In genomic region chr5:100597886-100598485, GRCm38 (mm10) we compare ENCODE assay signal across 13 mouse cellular contexts. TPM values are rescaled to one million over a fixed set of nuclear protein-coding genes. Genes with fewer than 3 reads are reported as not detected.
DNase-seq lines count a peak whose midpoint lies in the region; ATAC-seq and TF ChIP-seq lines count a peak whose summit lies in the region.
"Had no signal": no experiment of that assay in that cellular context is flagged by ENCODE, and none has a peak within 500 bp of the region (broad histone marks: within the 10 kb centered on the region; RNA-seq: fewer than 3 reads in every experiment).

No protein-coding gene starts in this region.

- no peaks in the 10 kb centered on the region for H3K4me1 ChIP-seq in kidney, embryonic 15.5 days
- H3K4me1 ChIP-seq in CH12.LX (ENCODE audit: control insufficient read depth in 1 of 2, insufficient read depth in 2 of 2) = peaks cover 16 to 56% of the 10 kb centered on the region in 2 experiments
- peaks cover 19% of the 10 kb centered on the region for H3K4me1 ChIP-seq in spleen, adult 2 months (ENCODE audit: control insufficient read depth, insufficient read depth, insufficient read length)
- H3K4me1 ChIP-seq in kidney, adult 2 months (ENCODE audit: control insufficient read depth, insufficient read depth, low read length) = no peaks in the 10 kb centered on the region
- H3K4me1 ChIP-seq: limb, embryonic 10.5 days had no signal

- no peak for TF ChIP-seq CTCF in CH12.LX (conservative IDR thresholded peaks at IDR 0.05 in 1 of 2, IDR thresholded peaks at IDR 0.05 in 1 of 2; ENCODE audit: low read depth in 2 of 2, low read length in 2 of 2)
- no peak for TF ChIP-seq CTCF in spleen, adult 2 months (IDR thresholded peaks at IDR 0.05; ENCODE audit: extremely low read depth, insufficient read depth, insufficient read length, insufficient replicate concordance)
- no peak for TF ChIP-seq CTCF in kidney, adult 2 months (conservative IDR thresholded peaks at IDR 0.05; ENCODE audit: insufficient read depth, insufficient read length, low read depth, low read length)

- no peak; the same call in none of the 2 replicates for TF ChIP-seq RAD21 in CH12.LX (IDR thresholded peaks at IDR 0.05; ENCODE audit: low read depth, low read length)

- no peak overlapping the region for H3K4me2 ChIP-seq in kidney, embryonic 15.5 days
- H3K4me2 ChIP-seq in CH12.LX (ENCODE audit: insufficient read depth, low read depth, poor library complexity, severe bottlenecking) = peak overlapping the region; percentile 95

- H3K27me3 ChIP-seq in kidney, embryonic 15.5 days = no peaks in the 10 kb centered on the region
- H3K27me3 ChIP-seq in CH12.LX (replicated peaks) = no peaks in the 10 kb centered on the region
- no peaks in the 10 kb centered on the region for H3K27me3 ChIP-seq in spleen, adult 2 months (ENCODE audit: control insufficient read depth, insufficient read depth, low read length)
- H3K27me3 ChIP-seq in kidney, adult 2 months (replicated peaks; ENCODE audit: control insufficient read depth, insufficient read depth, low read length) = no peaks in the 10 kb centered on the region

- peak; percentile 57 to 58 for DNase-seq in kidney, postnatal 4 days
- peak; percentile 98 for DNase-seq in CH12.LX (ENCODE audit: extremely low read depth)
- peak; percentile 81 for DNase-seq in induced T-regulatory cell, adult 2 months (ENCODE audit: low read depth)
- peak; percentile 88 to 90 for DNase-seq in spleen, adult 2 months (ENCODE audit: low read depth in 1 of 2, low spot score in 2 of 2)
- no peak for DNase-seq in testis, postnatal 10 days (ENCODE audit: low spot score)
- DNase-seq in kidney, adult 2 months = no peak
- no peak for DNase-seq in adrenal gland, adult 18-20 months (ENCODE audit: low spot score in 2 of 2)
- DNase-seq: kidney, adult 11 months; lung, postnatal 14 days had no signal

- TF ChIP-seq POLR2A in CH12.LX (IDR thresholded peaks at IDR 0.05; ENCODE audit: low read depth, low read length) = no peak
- TF ChIP-seq POLR2A in spleen, adult 2 months (IDR thresholded peaks at IDR 0.05; ENCODE audit: low read depth, low read length) = no peak
- TF ChIP-seq POLR2A in kidney, adult 2 months (IDR thresholded peaks at IDR 0.05; ENCODE audit: low read depth, low read length) = no peak

- 51% methylated on average over 11 of the region's 11 CpGs for WGBS in kidney, embryonic 15.5 days
- 25% methylated on average over 11 of the region's 11 CpGs for WGBS in spleen, adult 2 months
- 56% methylated on average over 11 of the region's 11 CpGs for WGBS in kidney, adult 2 months

- H3K27ac ChIP-seq in kidney, embryonic 15.5 days = no peak overlapping the region
- peak overlapping the region; percentile 89 for H3K27ac ChIP-seq in CH12.LX (ENCODE audit: insufficient read depth, low read depth)
- H3K27ac ChIP-seq in spleen, adult 2 months (ENCODE audit: insufficient read depth, low read length) = peak overlapping the region; percentile 49; the same call in 1 of the 2 replicates
- H3K27ac ChIP-seq in kidney, adult 2 months (ENCODE audit: insufficient read depth, low read depth, low read length) = no peak overlapping the region
- H3K27ac ChIP-seq: heart, embryonic 10.5 days; limb, embryonic 10.5 days had no signal

- no peak for ATAC-seq in kidney, embryonic 15.5 days (replicated peaks; ENCODE audit: low FRiP score)
- ATAC-seq: forebrain, embryonic 16.5 days had no signal

- H3K79me2 ChIP-seq in CH12.LX (replicated peaks; ENCODE audit: control insufficient read depth, extremely low read depth, insufficient read depth, poor library complexity, severe bottlenecking) = no peaks in the 10 kb centered on the region

- H3K36me3 ChIP-seq in kidney, embryonic 15.5 days = no peaks in the 10 kb centered on the region
- H3K36me3 ChIP-seq in CH12.LX (replicated peaks in 1 of 2; ENCODE audit: control insufficient read depth in 1 of 2, insufficient read depth in 1 of 2, low read length in 1 of 2) = no peaks in the 10 kb centered on the region
- no peaks in the 10 kb centered on the region for H3K36me3 ChIP-seq in spleen, adult 2 months (ENCODE audit: control insufficient read depth, insufficient read depth, low read length)
- H3K36me3 ChIP-seq in kidney, adult 2 months (ENCODE audit: control insufficient read depth, insufficient read depth, low read length) = no peaks in the 10 kb centered on the region
- H3K36me3 ChIP-seq: heart, embryonic 10.5 days; limb, embryonic 10.5 days had no signal

- in situ Hi-C loops in CH12.LX (cut with MboI; ENCODE audit: low pct_ligation_motif_present, low pct_unique_long_range_greater_than_20kb, low sequenced_read_pairs) = no loop called here

- dilution Hi-C loops in CH12.LX (cut with MboI; ENCODE audit: extremely low pct_ligation_motif_present, extremely low pct_unique_long_range_greater_than_20kb, low sequenced_read_pairs) = no loop called here

- H3K9ac ChIP-seq in kidney, embryonic 15.5 days = no peak overlapping the region
- peak overlapping the region; percentile 77 for H3K9ac ChIP-seq in CH12.LX (ENCODE audit: insufficient read depth, low read depth)

- TF ChIP-seq EP300 in CH12.LX (IDR thresholded peaks at IDR 0.05; ENCODE audit: low read length) = peak; percentile 75

- H3K4me3 ChIP-seq in kidney, embryonic 15.5 days (replicated peaks) = no peak overlapping the region
- peak overlapping the region; percentile 27 to 39 (median 33) for H3K4me3 ChIP-seq in CH12.LX (replicated peaks in 1 of 3; ENCODE audit: low read depth in 2 of 3, low read length in 2 of 3, poor library complexity in 1 of 3)
- no peak overlapping the region for H3K4me3 ChIP-seq in spleen, adult 2 months (ENCODE audit: extremely low read depth, insufficient read depth, insufficient read length)
- no peak overlapping the region for H3K4me3 ChIP-seq in kidney, adult 2 months (ENCODE audit: insufficient read depth, low read depth, low read length)
- H3K4me3 ChIP-seq: heart, embryonic 10.5 days; limb, embryonic 10.5 days had no signal

- H3K9me3 ChIP-seq in kidney, embryonic 15.5 days (replicated peaks) = peaks cover 14% of the 10 kb centered on the region; the same call in 1 of the 2 replicates
- peaks cover 16% of the 10 kb centered on the region for H3K9me3 ChIP-seq in CH12.LX (replicated peaks; ENCODE audit: low read length)
- H3K9me3 ChIP-seq: limb, embryonic 10.5 days had no signal

TF ChIP-seq in CH12.LX, 34 proteins besides CTCF, POLR2A, EP300 and RAD21 (continues in another document):
- peak; percentile 7; the same call in 1 of the 2 replicates for TF ChIP-seq TCF12 (IDR thresholded peaks at IDR 0.05; ENCODE audit: low read depth, low read length)
- 0 out of 2 replicates have a peak, but pooled peaks have one; percentile 57 for TF ChIP-seq MAX (IDR thresholded peaks at IDR 0.05; ENCODE audit: low read length)
- no peak for TF ChIP-seq BHLHE40 (IDR thresholded peaks at IDR 0.05; ENCODE audit: low read depth, low read length)
- no peak for TF ChIP-seq ZKSCAN1 (IDR thresholded peaks at IDR 0.05; ENCODE audit: borderline replicate concordance, low read depth, low read length)
- TF ChIP-seq ZC3H11A (IDR thresholded peaks at IDR 0.05; ENCODE audit: low read depth, low read length) = no peak
- peak; percentile 12; the same call in 1 of the 2 replicates for TF ChIP-seq JUND (conservative IDR thresholded peaks at IDR 0.05; ENCODE audit: low read depth, low read length)
- no peak for TF ChIP-seq RCOR1 (conservative IDR thresholded peaks at IDR 0.05; ENCODE audit: low read depth, low read length)
- TF ChIP-seq POLR2AphosphoS2 (IDR thresholded peaks at IDR 0.05; ENCODE audit: low read depth, low read length) = no peak
- no peak for TF ChIP-seq JUN (IDR thresholded peaks at IDR 0.05; ENCODE audit: insufficient read depth, low read depth, low read length)
- peak; percentile 79 for TF ChIP-seq ETS1 (conservative IDR thresholded peaks at IDR 0.05; ENCODE audit: low read depth, low read length)
- TF ChIP-seq NELFE (IDR thresholded peaks at IDR 0.05; ENCODE audit: low read depth, low read length) = no peak
- peak; percentile 88 for TF ChIP-seq MEF2A (IDR thresholded peaks at IDR 0.05; ENCODE audit: borderline replicate concordance, low read depth, low read length)
- 0 out of 2 replicates have a peak, but pooled peaks have one; percentile 32 for TF ChIP-seq MYC (IDR thresholded peaks at IDR 0.05; ENCODE audit: low read depth, low read length)
- no peak; the same call in 1 of the 2 replicates for TF ChIP-seq CHD2 (IDR thresholded peaks at IDR 0.05; ENCODE audit: low read length)
- no peak for TF ChIP-seq KAT2A (IDR thresholded peaks at IDR 0.05; ENCODE audit: insufficient replicate concordance, low read length)
- no peak for TF ChIP-seq SMC3 (IDR thresholded peaks at IDR 0.05; ENCODE audit: low read depth, low read length)
- peak; percentile 57; the same call in 1 of the 2 replicates for TF ChIP-seq SIN3A (IDR thresholded peaks at IDR 0.05; ENCODE audit: low read length)
- no peak for TF ChIP-seq ZMIZ1 (IDR thresholded peaks at IDR 0.05; ENCODE audit: low read depth, low read length)
- TF ChIP-seq NRF1 (IDR thresholded peaks at IDR 0.05; ENCODE audit: low read depth, low read length) = no peak
- no peak for TF ChIP-seq ZNF384 (IDR thresholded peaks at IDR 0.05; ENCODE audit: low read depth, low read length)
- peak; percentile 67 for TF ChIP-seq TBP (conservative IDR thresholded peaks at IDR 0.05; ENCODE audit: low read depth, low read length)
- TF ChIP-seq ELF1 (IDR thresholded peaks at IDR 0.05; ENCODE audit: low read depth, low read length) = peak; percentile 48; the same call in 1 of the 2 replicates
- TF ChIP-seq CHD1 (IDR thresholded peaks at IDR 0.05; ENCODE audit: low read depth, low read length) = no peak
- peak; percentile 90 for TF ChIP-seq IRF4 (IDR thresholded peaks at IDR 0.05; ENCODE audit: low read depth, low read length)
- TF ChIP-seq MAZ (IDR thresholded peaks at IDR 0.05; ENCODE audit: low read depth, low read length) = no peak
- TF ChIP-seq GABPA (IDR thresholded peaks at IDR 0.05; ENCODE audit: insufficient replicate concordance, low read depth, low read length) = no peak
- no peak for TF ChIP-seq USF2 (conservative IDR thresholded peaks at IDR 0.05; ENCODE audit: low read depth, low read length)
- no peak for TF ChIP-seq MAFK (IDR thresholded peaks at IDR 0.05; ENCODE audit: insufficient replicate concordance, low read length)
- TF ChIP-seq PAX5 (IDR thresholded peaks at IDR 0.05; ENCODE audit: low read length) = no peak
- TF ChIP-seq USF1 (IDR thresholded peaks at IDR 0.05; ENCODE audit: low read depth, low read length) = no peak

RNA-seq across cellular contexts. Expression of gene Plac8, which starts 25.9 kb away (rescaled TPM):
- polyA plus RNA-seq in kidney, embryonic 15.5 days (2015; fragmentation: Nextera tagmentation; extraction: Ambion mirVana) = 89.5 and 101 TPM in 2 replicates
- 64.3 and 99.9 TPM in 2 replicates for total RNA-seq in CH12.LX (2012; rRNA removed)
- total RNA-seq in CH12.LX (2014; rRNA removed) = 235 and 258 TPM in 2 replicates
- polyA plus RNA-seq in CH12.LX (2012; ENCODE audit: insufficient read length, low read depth) = 151 and 161 TPM in 2 replicates
- polyA plus RNA-seq in spleen, adult 2 months (2012; rRNA removed) = 322 and 350 TPM in 2 replicates
- 44.5 and 60.0 TPM in 2 replicates for polyA plus RNA-seq in kidney, adult 2 months (2012; rRNA removed)
- total RNA-seq in adrenal gland, adult 18-20 months (2021) = 1 to 10 TPM; 6.5 to 7.1 TPM

Comparison
In these comparisons a context has a peak if more than half of its experiments do, and no peak if none do; other contexts are left out.
1. DNase-seq: peak in kidney, postnatal 4 days (2 of 2), CH12.LX (single experiment), induced T-regulatory cell, adult 2 months (single experiment) and spleen, adult 2 months (2 of 2); none in testis, postnatal 10 days (single experiment), kidney, adult 2 months (single experiment) and adrenal gland, adult 18-20 months (0 of 2).
2. H3K27ac ChIP-seq: peak in CH12.LX (single experiment) and spleen, adult 2 months (single experiment); none in kidney, embryonic 15.5 days (single experiment) and kidney, adult 2 months (single experiment).
3. H3K4me3 ChIP-seq: peak in CH12.LX (3 of 3); none in kidney, embryonic 15.5 days (single experiment), spleen, adult 2 months (single experiment) and kidney, adult 2 months (single experiment).